Mouse (Mus musculus) brown adipose tissue, adult 24 weeks (tissue): Measurements from ENCODE around the gene 4930453N24Rik. TPM values are rescaled to one million over a fixed set of nuclear protein-coding genes. Genes with fewer than 3 reads are reported as not detected.

ENCODE experiments used
- H3K27ac ChIP-seq: fragments of 200-500 bp; replicated peaks from 2 replicates; pipeline ENCODE4 v1.5.1; 2012; ENCODE audit warnings: low read depth, mild to moderate bottlenecking, low read length
- H3K4me1 ChIP-seq: fragments of 200-500 bp; 2 replicates; pipeline ENCODE4 v1.6.1; 2012; ENCODE audit warnings: low read length, mixed read lengths; ENCODE audit not compliant: control insufficient read depth, insufficient read depth, insufficient read length
- H3K4me3 ChIP-seq: fragments of 200-500 bp; 2 replicates; pipeline ENCODE4 v1.5.1; 2012; ENCODE audit warnings: low read depth, mild to moderate bottlenecking, low read length, moderate library complexity; ENCODE audit not compliant: insufficient read depth
- polyA plus RNA-seq: library from polyadenylated mRNA; stranded (reverse); fragments of >200 nt; gene quantifications from 2 replicates; pipeline ENCODE4 v1.2.4, GENCODE M21; 2012; ENCODE audit not compliant: missing spikeins, insufficient read depth, insufficient read length

4930453N24Rik gene
- polyA plus RNA-seq, result 47.2 and 54.3 TPM in 2 replicates

GRCm38 (mm10) chr16:64770521-64771430 lies at the start of gene 4930453N24Rik:
4930453N24Rik (minus strand) TSS chr16:64771161.
- H3K4me3 ChIP-seq, result peak within 1 kb of the TSS; percentile 90

GRCm38 (mm10) chr16:64817094-64817765 lies 46.3 kb upstream of the 4930453N24Rik start:
- Histone ChIP-seq H3K4me3 (no peak overlapping the region), H3K27ac (no peak overlapping the region), H3K4me1 (no peaks in the 10 kb centered on the region)

More at GRCm38 (mm10) chr16:64770521-64771430, at the start of gene 4930453N24Rik:
- Histone ChIP-seq H3K27ac (peak within 1 kb of the TSS; percentile 72), H3K4me1 (peaks cover 4% of the 10 kb centered on the region)

GRCm38 (mm10) chr16:64803041-64803440 lies 32.1 kb upstream of the 4930453N24Rik start:
- Histone ChIP-seq H3K4me3 (no peak overlapping the region), H3K4me1 (no peaks in the 10 kb centered on the region), H3K27ac (no peak overlapping the region)

- Histone ChIP-seq H3K4me3 (no peak overlapping the region), H3K27ac (no peak overlapping the region), H3K4me1 (no peaks in the 10 kb centered on the region)
Measured at GRCm38 (mm10) chr16:64801638-64802037, 30.7 kb upstream of the 4930453N24Rik start.

GRCm38 (mm10) chr16:64800393-64800792 lies 29.4 kb upstream of the 4930453N24Rik start:
- H3K4me3 ChIP-seq, result no peak overlapping the region
- no peaks in the 10 kb centered on the region for H3K4me1 ChIP-seq
- no peak overlapping the region for H3K27ac ChIP-seq

GRCm38 (mm10) chr16:64794802-64795201 lies 23.8 kb upstream of the 4930453N24Rik start:
- H3K27ac ChIP-seq, result no peak overlapping the region
- no peak overlapping the region for H3K4me3 ChIP-seq
- no peaks in the 10 kb centered on the region for H3K4me1 ChIP-seq

GRCm38 (mm10) chr16:64789706-64790105 lies 18.7 kb upstream of the 4930453N24Rik start:
- H3K4me3 ChIP-seq, result no peak overlapping the region
- H3K27ac ChIP-seq, result no peak overlapping the region
- H3K4me1 ChIP-seq, result no peaks in the 10 kb centered on the region

GRCm38 (mm10) chr16:64775516-64775915 lies 4.6 kb upstream of the 4930453N24Rik start:
- Histone ChIP-seq H3K27ac (no peak overlapping the region), H3K4me1 (0 out of 2 replicates have a peak, but pooled peaks cover 2% of the 10 kb centered on the region), H3K4me3 (no peak overlapping the region)

GRCm38 (mm10) chr16:64771431-64771818 lies 464 bp upstream of the 4930453N24Rik start:
- H3K4me3 ChIP-seq, result peak overlapping the region; percentile 90; the same call in 1 of the 2 replicates
- no peak overlapping the region for H3K27ac ChIP-seq
- H3K4me1 ChIP-seq, result peaks cover 4% of the 10 kb centered on the region

- peaks cover 4% of the 10 kb centered on the region for H3K4me1 ChIP-seq
- H3K27ac ChIP-seq, result no peak overlapping the region
- H3K4me3 ChIP-seq, result no peak overlapping the region
Measured at GRCm38 (mm10) chr16:64766696-64767300, 4.2 kb downstream of the 4930453N24Rik start.

GRCm38 (mm10) chr16:64759245-64759626 lies 11.7 kb downstream of the 4930453N24Rik start:
- H3K27ac ChIP-seq, result no peak overlapping the region
- no peak overlapping the region for H3K4me3 ChIP-seq
- no peaks in the 10 kb centered on the region for H3K4me1 ChIP-seq

GRCm38 (mm10) chr16:64758561-64759244 lies 12.3 kb downstream of the 4930453N24Rik start:
- H3K4me1 ChIP-seq, result no peaks in the 10 kb centered on the region
- H3K4me3 ChIP-seq, result no peak overlapping the region
- no peak overlapping the region for H3K27ac ChIP-seq

- H3K4me1 ChIP-seq, result no peaks in the 10 kb centered on the region
- no peak overlapping the region for H3K4me3 ChIP-seq
- no peak overlapping the region for H3K27ac ChIP-seq
Measured at GRCm38 (mm10) chr16:64757666-64758400, 13.1 kb downstream of the 4930453N24Rik start.

- H3K4me1 ChIP-seq, result no peaks in the 10 kb centered on the region
- H3K4me3 ChIP-seq, result no peak overlapping the region
- no peak overlapping the region for H3K27ac ChIP-seq
Measured at GRCm38 (mm10) chr16:64756321-64756720, 14.6 kb downstream of the 4930453N24Rik start.
